Mouse (Mus musculus) E14TG2a.4 (cell line): ENCODE measurements around the gene Fam160b1.

Experiments
- CTCF ChIP-seq: conservative IDR thresholded peaks from 2 replicates; pipeline ENCODE4 v1.5.1; 2014; ENCODE audit warnings: low read length
- NANOG ChIP-seq: IDR thresholded peaks from 2 replicates; pipeline ENCODE4 v1.6.1; 2014; ENCODE audit warnings: borderline replicate concordance, low read length, mixed read lengths
- POU5F1 ChIP-seq: IDR thresholded peaks from 2 replicates; pipeline ENCODE4 v1.6.1; 2014; ENCODE audit warnings: low read length, borderline replicate concordance

DNA sequence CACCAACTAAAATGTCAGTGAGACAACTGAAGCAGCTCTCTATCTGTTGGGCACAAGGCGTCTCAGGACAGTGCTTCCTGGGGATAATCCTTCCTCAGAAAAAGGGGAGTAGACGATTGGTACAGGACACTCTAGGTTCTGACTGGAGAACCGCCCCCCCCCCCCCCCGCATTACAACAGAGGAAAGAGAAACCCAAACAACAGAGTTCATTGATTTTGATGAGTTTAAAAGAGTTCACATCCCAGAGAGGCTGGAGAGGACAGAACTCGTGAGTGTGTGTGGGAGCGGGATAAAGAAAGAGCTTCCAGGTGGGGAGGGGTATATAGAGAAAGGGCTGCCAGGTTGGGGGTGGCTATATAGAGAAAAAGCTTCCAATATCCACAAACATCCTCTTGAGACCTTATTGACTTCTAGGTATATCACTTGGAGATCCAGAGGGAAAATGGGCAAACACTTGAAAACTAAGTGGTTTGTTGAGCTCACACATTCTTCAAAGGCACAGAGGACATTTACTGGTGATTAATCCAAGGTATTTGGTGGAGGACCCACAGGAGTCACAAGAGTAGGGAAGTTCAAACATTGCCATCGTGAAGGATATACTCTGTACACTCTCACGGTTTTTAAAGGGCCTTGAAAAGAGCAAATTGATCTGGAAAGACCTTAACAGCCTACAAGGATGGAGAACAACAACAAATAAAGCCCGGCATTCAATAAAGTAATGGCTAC is 39.7 kb upstream of the Fam160b1 start:
- TF ChIP-seq CTCF (no peak), NANOG (no peak), POU5F1 (no peak)
